Mouse (Mus musculus): ENCODE measurements around the gene Pck1.
A peak's percentile ranks its signal among the peaks of the same experiment; 100 is the strongest.

Pck1 gene

GRCm38 (mm10) chr2:173151352-173151751 lies 1.5 kb upstream of the Pck1 start:
- DNase-seq (ENCODE audit: low read depth), result no peak

GRCm38 (mm10) chr2:173151784-173152284 lies 1.0 kb upstream of the Pck1 start:
- no peak for DNase-seq (ENCODE audit: low read depth)

- no peak for DNase-seq (ENCODE audit: low read depth)
These were observed 418 bp downstream of the Pck1 start for GRCm38 (mm10) chr2:173153266-173153665.

GRCm38 (mm10) chr2:173154513-173154912 lies 1.7 kb downstream of the Pck1 start:
- DNase-seq (ENCODE audit: low read depth), result no peak

- DNase-seq (ENCODE audit: low read depth), result no peak
These were observed 2.1 kb downstream of the Pck1 start for GRCm38 (mm10) chr2:173154962-173155361.

GRCm38 (mm10) chr2:173155907-173156306 lies 3.1 kb downstream of the Pck1 start:
- DNase-seq (ENCODE audit: low read depth), result no peak

GRCm38 (mm10) chr2:173156923-173157322 lies 4.1 kb downstream of the Pck1 start:
- no peak for DNase-seq (ENCODE audit: low read depth)

- DNase-seq (ENCODE audit: low read depth), result no peak
These were observed 4.5 kb downstream of the Pck1 start for GRCm38 (mm10) chr2:173157376-173157775.

GRCm38 (mm10) chr2:173157871-173158270 lies 5.0 kb downstream of the Pck1 start:
- DNase-seq (ENCODE audit: low read depth), result no peak

- DNase-seq (ENCODE audit: low read depth), result no peak
These were observed 5.7 kb downstream of the Pck1 start for GRCm38 (mm10) chr2:173158390-173159055.

- DNase-seq (ENCODE audit: low read depth), result peak; percentile 79
These were observed 6.8 kb downstream of the Pck1 start for GRCm38 (mm10) chr2:173159354-173160311.

GRCm38 (mm10) chr2:173163380-173163779 lies 10.5 kb downstream of the Pck1 start:
- DNase-seq (ENCODE audit: low read depth), result no peak

- peak; percentile 52 for DNase-seq (ENCODE audit: low read depth)
These were observed 11.5 kb downstream of the Pck1 start for GRCm38 (mm10) chr2:173164358-173164757.

GRCm38 (mm10) chr2:173164946-173165345 lies 12.1 kb downstream of the Pck1 start:
- DNase-seq (ENCODE audit: low read depth), result no peak

GRCm38 (mm10) chr2:173165357-173165756 lies 12.5 kb downstream of the Pck1 start:
- no peak for DNase-seq (ENCODE audit: low read depth)

- no peak for DNase-seq (ENCODE audit: low read depth)
These were observed 15.6 kb downstream of the Pck1 start for GRCm38 (mm10) chr2:173168411-173168851.

GRCm38 (mm10) chr2:173170081-173170480 lies 17.2 kb downstream of the Pck1 start:
- no peak for DNase-seq (ENCODE audit: low read depth)

- no peak for DNase-seq (ENCODE audit: low read depth)
These were observed 17.9 kb downstream of the Pck1 start for GRCm38 (mm10) chr2:173170715-173171114.

- no peak for DNase-seq (ENCODE audit: low read depth)
These were observed 18.6 kb downstream of the Pck1 start for GRCm38 (mm10) chr2:173171470-173171869.

GRCm38 (mm10) chr2:173171956-173172355 lies 19.1 kb downstream of the Pck1 start:
- no peak for DNase-seq (ENCODE audit: low read depth)

- DNase-seq (ENCODE audit: low read depth), result no peak
These were observed 19.5 kb downstream of the Pck1 start for GRCm38 (mm10) chr2:173172386-173172785.

GRCm38 (mm10) chr2:173173008-173173407 lies 20.2 kb downstream of the Pck1 start:
- DNase-seq (ENCODE audit: low read depth), result no peak
